Mouse (Mus musculus): ENCODE measurements around the gene Agap2. TPM values are rescaled to one million over a fixed set of nuclear protein-coding genes. Genes with fewer than 3 reads are reported as not detected.

Agap2 gene
- total and polyA plus RNA-seq, 3 experiments = 24.8 to 43.5 (median 26.1) TPM

DNA sequence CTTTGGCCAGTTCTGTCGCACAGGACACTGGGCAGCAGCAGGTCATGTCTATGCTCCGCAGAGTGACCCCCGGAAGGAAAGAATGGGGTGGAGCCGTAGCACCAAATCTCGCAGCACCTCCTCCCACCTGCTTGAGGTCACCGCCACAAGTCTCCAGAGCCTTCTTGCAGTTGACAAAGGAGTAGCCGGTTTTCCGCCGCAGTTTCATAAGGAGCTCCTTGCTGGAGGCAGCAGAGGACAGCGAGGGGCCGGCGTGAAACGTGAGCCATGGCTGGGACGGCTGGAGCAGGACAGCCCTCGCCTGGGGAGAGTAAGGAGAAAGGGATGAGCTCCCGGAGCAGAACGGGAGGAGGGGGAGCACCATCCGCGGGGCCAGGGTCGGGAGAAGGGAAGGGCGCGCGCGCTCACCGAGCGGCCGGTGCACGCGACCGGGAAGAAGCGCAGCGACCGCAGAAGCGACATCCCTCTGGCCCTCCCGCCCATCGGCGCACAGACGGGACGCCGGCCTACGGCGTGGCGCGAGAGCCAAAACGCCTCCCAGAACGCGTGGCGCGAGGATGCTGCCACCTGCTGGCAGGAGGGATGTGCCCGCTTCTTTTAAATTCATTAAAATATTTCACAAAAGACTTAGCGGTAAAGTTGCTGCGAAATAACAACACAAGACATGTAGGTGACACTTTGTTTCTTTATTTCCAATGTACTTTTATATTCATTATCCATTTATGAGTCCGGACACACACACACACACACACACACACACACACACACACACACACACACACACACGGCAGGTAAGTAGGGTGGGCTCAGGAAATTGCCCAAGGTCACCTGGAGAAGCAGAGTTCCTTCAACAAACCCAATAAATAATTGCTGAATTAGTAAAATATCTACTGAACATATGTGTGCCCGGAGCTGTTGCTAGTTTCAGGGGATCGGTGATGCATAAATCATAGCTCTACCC lies 44.5 kb upstream of the Agap2 start, which contains the start of gene Tsfm:
TSS of gene Tsfm (minus strand) at position 505 of the 961 bp plus-strand sequence.
- peak; percentile 84 for DNase-seq (ENCODE audit: extremely low read depth)
- peak within 1 kb of the TSS; percentile 98 for H3K9ac ChIP-seq (ENCODE audit: insufficient read depth, low read depth)
- H3K4me1 ChIP-seq (ENCODE audit: control insufficient read depth in 1 of 2, insufficient read depth in 2 of 2) = peaks cover 4 to 16% of the 10 kb centered on the region in 2 experiments
- peak within 1 kb of the TSS; percentile 58 to 99 (median 97) for H3K4me3 ChIP-seq (replicated peaks in 1 of 3; ENCODE audit: low read depth in 2 of 3, low read length in 2 of 3, poor library complexity in 1 of 3)
- dilution Hi-C loops (cut with MboI; ENCODE audit: extremely low pct_ligation_motif_present, extremely low pct_unique_long_range_greater_than_20kb, low sequenced_read_pairs) (no loop called here), in situ Hi-C loops (cut with MboI; ENCODE audit: low pct_ligation_motif_present, low pct_unique_long_range_greater_than_20kb, low sequenced_read_pairs) (no loop called here)
- H3K27ac ChIP-seq (ENCODE audit: insufficient read depth, low read depth) = peak within 1 kb of the TSS; percentile 65
- no peaks in the 10 kb centered on the region for H3K9me3 ChIP-seq (replicated peaks; ENCODE audit: low read length)
- peak within 1 kb of the TSS; percentile 23 for H3K4me2 ChIP-seq (ENCODE audit: insufficient read depth, low read depth, poor library complexity, severe bottlenecking)
- H3K27me3 ChIP-seq (replicated peaks) = no peaks in the 10 kb centered on the region
- peaks cover 32 to 46% of the 10 kb centered on the region in 2 experiments for H3K36me3 ChIP-seq (replicated peaks in 1 of 2; ENCODE audit: control insufficient read depth in 1 of 2, insufficient read depth in 1 of 2, low read length in 1 of 2)
- H3K79me2 ChIP-seq (replicated peaks; ENCODE audit: control insufficient read depth, extremely low read depth, insufficient read depth, poor library complexity, severe bottlenecking) = peaks cover 2% of the 10 kb centered on the region; the same call in 1 of the 2 replicates
- peak; percentile 71; the same call in 1 of the 2 replicates for TF ChIP-seq MAZ (IDR thresholded peaks at IDR 0.05; ENCODE audit: low read depth, low read length)
- peak; percentile 35; the same call in 1 of the 2 replicates for TF ChIP-seq GABPA (IDR thresholded peaks at IDR 0.05; ENCODE audit: insufficient replicate concordance, low read depth, low read length)
- no peak for TF ChIP-seq EP300 (IDR thresholded peaks at IDR 0.05; ENCODE audit: low read length)
- peak; percentile 54; the same call in 1 of the 2 replicates for TF ChIP-seq CHD2 (IDR thresholded peaks at IDR 0.05; ENCODE audit: low read length)
- peak; percentile 85 for TF ChIP-seq SIN3A (IDR thresholded peaks at IDR 0.05; ENCODE audit: low read length)
- no peak for TF ChIP-seq ZKSCAN1 (IDR thresholded peaks at IDR 0.05; ENCODE audit: borderline replicate concordance, low read depth, low read length)
- TF ChIP-seq POLR2A (IDR thresholded peaks at IDR 0.05; ENCODE audit: low read depth, low read length) = peak; percentile 87
- TF ChIP-seq TBP (conservative IDR thresholded peaks at IDR 0.05; ENCODE audit: low read depth, low read length) = peak; percentile 50; the same call in 1 of the 2 replicates
- no peak for TF ChIP-seq MAFK (IDR thresholded peaks at IDR 0.05; ENCODE audit: insufficient replicate concordance, low read length)
- peak; percentile 95 for TF ChIP-seq MAX (IDR thresholded peaks at IDR 0.05; ENCODE audit: low read length)
- TF ChIP-seq SMC3 (IDR thresholded peaks at IDR 0.05; ENCODE audit: low read depth, low read length) = peak; percentile 76
- peak; percentile 59 for TF ChIP-seq NRF1 (IDR thresholded peaks at IDR 0.05; ENCODE audit: low read depth, low read length)
- no peak for TF ChIP-seq USF2 (conservative IDR thresholded peaks at IDR 0.05; ENCODE audit: low read depth, low read length)
- peak; percentile 85 for TF ChIP-seq HCFC1 (IDR thresholded peaks at IDR 0.05; ENCODE audit: low read depth, low read length)
- peak; percentile 98 for TF ChIP-seq MYC (IDR thresholded peaks at IDR 0.05; ENCODE audit: low read depth, low read length)
- peak; percentile 82 for TF ChIP-seq IRF4 (IDR thresholded peaks at IDR 0.05; ENCODE audit: low read depth, low read length)
- TF ChIP-seq ZMIZ1 (IDR thresholded peaks at IDR 0.05; ENCODE audit: low read depth, low read length) = peak; percentile 82
- TF ChIP-seq POLR2AphosphoS2 (IDR thresholded peaks at IDR 0.05; ENCODE audit: low read depth, low read length) = no peak; the same call in 1 of the 2 replicates
- no peak for TF ChIP-seq PAX5 (IDR thresholded peaks at IDR 0.05; ENCODE audit: low read length)
- no peak; the same call in 1 of the 2 replicates for TF ChIP-seq JUN (IDR thresholded peaks at IDR 0.05; ENCODE audit: insufficient read depth, low read depth, low read length)
- TF ChIP-seq RCOR1 (conservative IDR thresholded peaks at IDR 0.05; ENCODE audit: low read depth, low read length) = no peak
- TF ChIP-seq E2F4 (IDR thresholded peaks at IDR 0.05; ENCODE audit: insufficient replicate concordance, low read depth, low read length) = peak; percentile 94; the same call in 1 of the 2 replicates
- TF ChIP-seq NELFE (IDR thresholded peaks at IDR 0.05; ENCODE audit: low read depth, low read length) = peak; percentile 71
- peak; percentile 82 for TF ChIP-seq TCF12 (IDR thresholded peaks at IDR 0.05; ENCODE audit: low read depth, low read length)
- TF ChIP-seq USF1 (IDR thresholded peaks at IDR 0.05; ENCODE audit: low read depth, low read length) = no peak
- TF ChIP-seq MEF2A (IDR thresholded peaks at IDR 0.05; ENCODE audit: borderline replicate concordance, low read depth, low read length) = peak; percentile 75; the same call in 1 of the 2 replicates
- TF ChIP-seq MXI1 (IDR thresholded peaks at IDR 0.05; ENCODE audit: low read depth, low read length) = peak; percentile 92
- TF ChIP-seq CTCF (conservative IDR thresholded peaks at IDR 0.05 in 1 of 2, IDR thresholded peaks at IDR 0.05 in 1 of 2; ENCODE audit: low read depth in 2 of 2, low read length in 2 of 2) = peak; percentile 60 to 92
- TF ChIP-seq ETS1 (conservative IDR thresholded peaks at IDR 0.05; ENCODE audit: low read depth, low read length) = peak; percentile 33; the same call in 1 of the 2 replicates
- TF ChIP-seq KAT2A (IDR thresholded peaks at IDR 0.05; ENCODE audit: insufficient replicate concordance, low read length) = peak; percentile 82; the same call in 1 of the 2 replicates
- TF ChIP-seq BHLHE40 (IDR thresholded peaks at IDR 0.05; ENCODE audit: low read depth, low read length) = peak; percentile 89
- no peak for TF ChIP-seq CHD1 (IDR thresholded peaks at IDR 0.05; ENCODE audit: low read depth, low read length)
- TF ChIP-seq ELF1 (IDR thresholded peaks at IDR 0.05; ENCODE audit: low read depth, low read length) = peak; percentile 79
- TF ChIP-seq ZNF384 (IDR thresholded peaks at IDR 0.05; ENCODE audit: low read depth, low read length) = no peak
- 0 out of 2 replicates have a peak, but pooled peaks have one; percentile 23 for TF ChIP-seq JUND (conservative IDR thresholded peaks at IDR 0.05; ENCODE audit: low read depth, low read length)
- TF ChIP-seq RAD21 (IDR thresholded peaks at IDR 0.05; ENCODE audit: low read depth, low read length) = peak; percentile 61
- no peak for TF ChIP-seq UBTF (IDR thresholded peaks at IDR 0.05; ENCODE audit: low read depth, low read length)

All from CH12.LX (cell line).